Mouse (Mus musculus): ENCODE measurements around the gene Gpr61. TPM values are rescaled to one million over a fixed set of nuclear protein-coding genes. Genes with fewer than 3 reads are reported as not detected.

Gpr61 gene
- polyA plus RNA-seq, 1 experiment from 2014 or later = 0.15 TPM

- Histone ChIP-seq H3K4me2 (ENCODE audit: low read depth, low read length) (no peak overlapping the region), H3K9ac (ENCODE audit: low read length) (no peak overlapping the region), H3K27me3 (ENCODE audit: control insufficient read depth, insufficient read depth, low read length) (no peaks in the 10 kb centered on the region), H3K36me3 (ENCODE audit: control insufficient read depth, insufficient read depth, low read length) (no peaks in the 10 kb centered on the region), H3K27ac (ENCODE audit: low read length) (no peak overlapping the region), H3K4me1 (ENCODE audit: control insufficient read depth, insufficient read depth, low read length) (peaks cover 13% of the 10 kb centered on the region), H3K4me3 (replicated peaks; ENCODE audit: low read length) (no peak overlapping the region), H3K9me3 (replicated peaks; ENCODE audit: control insufficient read depth, low read length) (no peaks in the 10 kb centered on the region)
- 72% methylated on average over 7 of the region's 7 CpGs for WGBS
- ATAC-seq (ENCODE audit: insufficient read depth, low FRiP score) = no peak
Observed at GRCm38 (mm10) chr3:108195941-108196590, 41.4 kb upstream of the Gpr61 start.

DNA sequence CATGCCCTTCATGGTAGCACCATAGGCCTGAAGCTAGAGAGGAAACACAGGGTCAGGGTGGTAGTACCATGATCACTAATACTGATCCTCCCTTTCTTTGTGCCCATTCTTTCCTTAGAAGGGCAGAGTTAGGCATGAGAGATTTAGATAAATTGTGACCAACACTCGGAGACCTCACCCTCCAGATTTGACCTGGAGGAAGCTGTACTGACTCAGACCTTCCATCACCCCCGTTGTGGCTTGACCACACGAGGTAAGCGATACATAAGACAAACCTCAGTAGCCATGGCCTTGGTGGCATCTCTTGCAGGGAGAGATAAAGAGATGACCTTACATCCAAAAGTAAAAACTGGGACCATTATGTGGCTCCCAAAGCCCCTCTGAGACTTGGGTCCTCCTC lies 40.6 kb upstream of the Gpr61 start:
- no peak overlapping the region for H3K27ac ChIP-seq (ENCODE audit: low read length)

GRCm38 (mm10) chr3:108193686-108194085 lies 39.0 kb upstream of the Gpr61 start:
- ATAC-seq (ENCODE audit: insufficient read depth, low FRiP score) = no peak
- no peak overlapping the region for H3K27ac ChIP-seq (ENCODE audit: low read length)
- WGBS = 45% methylated on average over 4 of the region's 4 CpGs

More for the DNA sequence above, 40.6 kb upstream of the Gpr61 start:
- no peak for ATAC-seq (ENCODE audit: insufficient read depth, low FRiP score)
- Histone ChIP-seq H3K4me2 (ENCODE audit: low read depth, low read length) (no peak overlapping the region), H3K4me3 (replicated peaks; ENCODE audit: low read length) (no peak overlapping the region), H3K9ac (ENCODE audit: low read length) (no peak overlapping the region), H3K4me1 (ENCODE audit: control insufficient read depth, insufficient read depth, low read length) (peaks cover 11% of the 10 kb centered on the region), H3K9me3 (replicated peaks; ENCODE audit: control insufficient read depth, low read length) (no peaks in the 10 kb centered on the region), H3K27me3 (ENCODE audit: control insufficient read depth, insufficient read depth, low read length) (no peaks in the 10 kb centered on the region), H3K36me3 (ENCODE audit: control insufficient read depth, insufficient read depth, low read length) (no peaks in the 10 kb centered on the region)
- WGBS = 85% methylated on average over 4 of the region's 4 CpGs

DNA sequence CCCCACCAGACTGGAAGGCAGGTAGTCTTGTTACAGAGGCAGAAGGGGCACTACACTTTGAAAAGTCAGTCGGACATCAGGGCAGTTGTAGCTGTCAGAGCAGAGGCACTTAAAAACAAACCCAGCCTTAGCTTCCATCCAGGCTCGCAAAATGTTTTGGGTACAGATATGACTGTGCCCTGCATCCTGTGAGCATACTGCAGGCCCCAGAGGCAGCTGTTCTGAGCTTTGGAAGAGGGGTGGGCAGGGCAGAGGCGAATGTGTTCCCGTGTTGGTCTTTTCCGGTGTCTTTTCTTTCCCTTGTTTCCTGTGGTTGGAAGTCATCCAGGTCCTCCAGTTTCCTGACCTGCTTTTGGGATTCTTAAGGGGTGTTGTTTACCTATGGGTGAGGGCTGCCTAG lies 35.2 kb upstream of the Gpr61 start:
- Histone ChIP-seq H3K36me3 (ENCODE audit: control insufficient read depth, insufficient read depth, low read length) (no peaks in the 10 kb centered on the region), H3K4me2 (ENCODE audit: low read depth, low read length) (peak overlapping the region; percentile 35; the same call in 1 of the 2 replicates), H3K27ac (ENCODE audit: low read length) (no peak overlapping the region), H3K9ac (ENCODE audit: low read length) (peak overlapping the region; percentile 51), H3K27me3 (ENCODE audit: control insufficient read depth, insufficient read depth, low read length) (no peaks in the 10 kb centered on the region), H3K9me3 (replicated peaks; ENCODE audit: control insufficient read depth, low read length) (no peaks in the 10 kb centered on the region), H3K4me1 (ENCODE audit: control insufficient read depth, insufficient read depth, low read length) (peaks cover 8% of the 10 kb centered on the region), H3K4me3 (replicated peaks; ENCODE audit: low read length) (no peak overlapping the region)
- no peak for ATAC-seq (ENCODE audit: insufficient read depth, low FRiP score)
- WGBS = 28% methylated on average over 5 of the region's 5 CpGs

More at GRCm38 (mm10) chr3:108193686-108194085, 39.0 kb upstream of the Gpr61 start:
- H3K4me1 ChIP-seq (ENCODE audit: control insufficient read depth, insufficient read depth, low read length) = peaks cover 19% of the 10 kb centered on the region
- H3K27me3 ChIP-seq (ENCODE audit: control insufficient read depth, insufficient read depth, low read length) = no peaks in the 10 kb centered on the region
- H3K4me3 ChIP-seq (replicated peaks; ENCODE audit: low read length) = no peak overlapping the region
- no peak overlapping the region for H3K4me2 ChIP-seq (ENCODE audit: low read depth, low read length)
- no peak overlapping the region for H3K9ac ChIP-seq (ENCODE audit: low read length)
- H3K9me3 ChIP-seq (replicated peaks; ENCODE audit: control insufficient read depth, low read length) = no peaks in the 10 kb centered on the region
- no peaks in the 10 kb centered on the region for H3K36me3 ChIP-seq (ENCODE audit: control insufficient read depth, insufficient read depth, low read length)

DNA sequence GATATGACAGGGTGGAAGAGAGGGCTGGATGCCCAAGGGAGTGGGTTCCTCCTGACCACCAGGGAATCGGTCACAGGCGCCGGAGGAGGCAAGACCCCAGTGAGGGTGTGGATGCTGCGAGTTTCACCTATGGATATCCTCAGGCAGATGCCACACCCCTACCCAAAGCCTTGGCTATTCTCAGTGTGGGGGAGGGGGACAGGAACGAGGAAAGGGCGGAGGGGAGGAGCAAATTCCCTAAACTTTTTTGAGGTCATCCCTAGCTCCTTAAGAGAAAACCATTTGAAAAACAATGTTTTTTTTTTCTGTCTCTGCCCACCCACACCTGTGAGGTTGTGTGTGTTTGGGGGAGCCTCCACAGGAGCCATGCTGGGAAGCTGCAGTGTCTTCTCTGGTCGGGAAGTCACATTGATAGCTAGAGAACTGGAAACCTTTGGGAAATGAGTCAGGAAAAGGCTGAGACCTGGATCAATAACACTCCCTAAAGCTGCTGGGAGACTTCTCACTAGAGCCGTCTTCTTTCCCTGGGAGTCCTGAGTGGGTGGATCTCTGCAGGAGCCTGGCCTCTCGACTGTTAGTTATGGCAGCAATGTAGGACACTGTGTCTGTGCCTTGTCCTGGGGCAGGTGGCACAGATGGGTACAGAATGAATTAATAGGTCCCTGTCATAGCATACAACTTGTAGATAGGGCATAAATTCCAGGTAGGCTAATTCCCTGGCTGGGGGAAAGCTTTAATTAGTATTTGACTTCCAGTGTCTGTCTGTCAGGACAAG lies 34.2 kb upstream of the Gpr61 start:
- H3K4me3 ChIP-seq (replicated peaks; ENCODE audit: low read length) = no peak overlapping the region
- H3K4me1 ChIP-seq (ENCODE audit: control insufficient read depth, insufficient read depth, low read length) = peaks cover 8% of the 10 kb centered on the region
- no peak overlapping the region for H3K4me2 ChIP-seq (ENCODE audit: low read depth, low read length)
- H3K27ac ChIP-seq (ENCODE audit: low read length) = no peak overlapping the region
- H3K9ac ChIP-seq (ENCODE audit: low read length) = no peak overlapping the region
- no peak for ATAC-seq (ENCODE audit: insufficient read depth, low FRiP score)
- H3K36me3 ChIP-seq (ENCODE audit: control insufficient read depth, insufficient read depth, low read length) = no peaks in the 10 kb centered on the region
- no peaks in the 10 kb centered on the region for H3K9me3 ChIP-seq (replicated peaks; ENCODE audit: control insufficient read depth, low read length)
- H3K27me3 ChIP-seq (ENCODE audit: control insufficient read depth, insufficient read depth, low read length) = no peaks in the 10 kb centered on the region
- 71% methylated on average over 9 of the region's 9 CpGs for WGBS

DNA sequence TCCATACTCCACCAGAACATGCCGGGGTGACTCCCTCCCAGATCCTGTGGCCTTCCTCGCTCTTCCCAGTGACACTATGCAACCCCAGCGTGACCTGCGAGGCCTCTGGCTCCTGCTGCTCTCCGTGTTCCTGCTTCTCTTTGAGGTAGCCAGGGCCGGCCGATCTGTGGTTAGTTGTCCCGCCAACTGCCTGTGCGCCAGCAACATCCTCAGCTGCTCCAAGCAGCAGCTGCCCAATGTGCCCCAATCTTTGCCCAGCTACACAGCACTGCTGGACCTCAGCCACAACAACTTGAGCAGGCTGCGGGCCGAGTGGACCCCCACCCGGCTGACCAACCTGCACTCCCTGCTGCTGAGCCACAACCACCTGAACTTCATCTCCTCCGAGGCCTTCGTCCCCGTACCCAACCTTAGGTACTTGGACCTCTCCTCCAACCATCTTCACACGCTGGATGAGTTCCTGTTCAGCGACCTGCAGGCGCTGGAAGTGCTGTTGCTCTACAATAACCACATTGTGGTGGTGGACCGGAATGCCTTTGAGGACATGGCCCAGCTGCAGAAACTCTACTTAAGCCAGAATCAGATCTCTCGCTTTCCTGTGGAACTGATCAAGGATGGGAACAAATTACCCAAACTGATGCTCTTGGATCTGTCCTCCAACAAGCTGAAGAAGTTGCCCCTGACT lies 32.6 kb upstream of the Gpr61 start:
- no peak for ATAC-seq (ENCODE audit: insufficient read depth, low FRiP score)
- WGBS = 70% methylated on average over 20 of the region's 20 CpGs
- H3K9ac ChIP-seq (ENCODE audit: low read length) = no peak overlapping the region
- no peaks in the 10 kb centered on the region for H3K9me3 ChIP-seq (replicated peaks; ENCODE audit: control insufficient read depth, low read length)
- H3K27ac ChIP-seq (ENCODE audit: low read length) = no peak overlapping the region
- no peaks in the 10 kb centered on the region for H3K36me3 ChIP-seq (ENCODE audit: control insufficient read depth, insufficient read depth, low read length)
- H3K4me2 ChIP-seq (ENCODE audit: low read depth, low read length) = no peak overlapping the region
- no peaks in the 10 kb centered on the region for H3K27me3 ChIP-seq (ENCODE audit: control insufficient read depth, insufficient read depth, low read length)
- peaks cover 8% of the 10 kb centered on the region for H3K4me1 ChIP-seq (ENCODE audit: control insufficient read depth, insufficient read depth, low read length)
- H3K4me3 ChIP-seq (replicated peaks; ENCODE audit: low read length) = no peak overlapping the region

- Histone ChIP-seq H3K9me3 (replicated peaks; ENCODE audit: control insufficient read depth, low read length) (no peaks in the 10 kb centered on the region), H3K4me1 (ENCODE audit: control insufficient read depth, insufficient read depth, low read length) (peaks cover 8% of the 10 kb centered on the region), H3K27me3 (ENCODE audit: control insufficient read depth, insufficient read depth, low read length) (no peaks in the 10 kb centered on the region), H3K36me3 (ENCODE audit: control insufficient read depth, insufficient read depth, low read length) (no peaks in the 10 kb centered on the region), H3K27ac (ENCODE audit: low read length) (no peak within 1 kb of the TSS), H3K4me2 (ENCODE audit: low read depth, low read length) (peak within 1 kb of the TSS; percentile 95), H3K9ac (ENCODE audit: low read length) (peak within 1 kb of the TSS; percentile 85), H3K4me3 (replicated peaks; ENCODE audit: low read length) (peak within 1 kb of the TSS; percentile 66)
- WGBS = 3% methylated on average over 78 of the region's 100 CpGs
- ATAC-seq (ENCODE audit: insufficient read depth, low FRiP score) = peak; percentile 61; the same call in 1 of the 2 replicates
Observed at GRCm38 (mm10) chr3:108186098-108187047, 31.7 kb upstream of the Gpr61 start, which contains the start of gene Amigo1. Amigo1 (plus strand) TSS chr3:108186335.

GRCm38 (mm10) chr3:108185460-108186097 lies 30.9 kb upstream of the Gpr61 start:
- Histone ChIP-seq H3K36me3 (ENCODE audit: control insufficient read depth, insufficient read depth, low read length) (no peaks in the 10 kb centered on the region), H3K27ac (ENCODE audit: low read length) (no peak overlapping the region), H3K27me3 (ENCODE audit: control insufficient read depth, insufficient read depth, low read length) (no peaks in the 10 kb centered on the region), H3K4me1 (ENCODE audit: control insufficient read depth, insufficient read depth, low read length) (peaks cover 8% of the 10 kb centered on the region), H3K9ac (ENCODE audit: low read length) (peak overlapping the region; percentile 85), H3K4me3 (replicated peaks; ENCODE audit: low read length) (peak overlapping the region; percentile 66), H3K9me3 (replicated peaks; ENCODE audit: control insufficient read depth, low read length) (no peaks in the 10 kb centered on the region), H3K4me2 (ENCODE audit: low read depth, low read length) (peak overlapping the region; percentile 95)
- ATAC-seq (ENCODE audit: insufficient read depth, low FRiP score) = peak; percentile 44; the same call in 1 of the 2 replicates
- WGBS = 2% methylated on average over 16 of the region's 16 CpGs

All from stomach, embryonic 16.5 days (tissue).